Mouse (Mus musculus): ENCODE results near the gene Exd2.

Gene Exd2

DNA sequence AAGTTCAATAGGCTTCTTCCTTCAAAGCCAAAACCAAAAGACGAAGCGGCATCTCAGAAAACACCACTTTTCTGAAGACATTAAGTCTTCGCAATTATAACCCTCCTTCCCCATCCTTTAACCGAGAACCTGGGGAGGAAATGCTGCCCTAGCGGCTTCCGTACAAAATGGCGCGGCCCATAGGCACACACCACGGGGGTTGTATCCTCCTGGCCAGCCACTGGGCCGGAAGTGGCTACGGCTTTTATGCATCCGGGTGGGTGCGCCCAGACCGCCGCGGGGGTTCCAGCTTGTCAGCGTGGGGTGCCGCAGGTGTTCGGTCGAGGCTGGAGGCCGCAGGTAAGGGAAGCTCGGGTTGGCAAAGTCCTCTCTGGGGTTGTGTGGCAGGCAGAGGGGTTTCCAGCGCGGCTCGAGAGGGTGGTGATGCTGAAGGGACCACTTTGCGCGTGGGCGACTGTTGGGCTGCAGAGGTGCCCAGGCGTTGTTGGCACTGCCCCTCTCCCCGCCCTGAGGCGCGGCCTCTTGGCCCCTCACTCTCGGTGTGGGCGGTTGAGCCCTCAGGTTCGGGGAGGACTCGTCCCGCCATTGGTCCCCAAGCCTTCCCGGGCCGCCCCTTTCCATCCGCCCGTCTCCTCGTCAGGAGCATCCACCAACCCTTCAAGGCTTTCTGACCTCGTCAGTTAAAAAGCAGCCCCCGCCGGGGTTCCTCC is at the start of gene Exd2:
TSS of gene Exd2 (plus strand) at position 154 of the 710 bp plus-strand sequence.
- peak; percentile 92 for DNase-seq (ENCODE audit: low read depth, low spot score)

DNA sequence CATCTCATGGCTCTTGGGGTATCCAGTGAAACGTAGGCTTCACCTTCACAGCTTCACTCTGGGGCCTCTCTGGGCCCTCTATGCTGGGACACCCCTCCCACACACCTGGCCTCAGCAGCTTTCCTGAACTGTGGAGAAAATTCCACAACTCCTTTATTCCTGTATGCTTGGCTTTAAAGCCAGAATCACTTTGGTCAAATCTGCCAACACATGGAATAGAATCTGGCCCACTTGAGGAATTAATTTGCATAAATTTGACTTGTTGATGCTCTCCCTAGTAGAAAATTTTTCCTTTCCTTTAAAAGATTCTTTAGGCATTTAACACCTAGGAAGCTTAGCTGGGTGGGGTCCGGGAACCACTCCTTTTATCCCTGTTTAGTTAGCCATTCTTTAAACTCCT is 47.8 kb upstream of the Exd2 start:
- no peak for DNase-seq (ENCODE audit: low read depth, low spot score)

DNA sequence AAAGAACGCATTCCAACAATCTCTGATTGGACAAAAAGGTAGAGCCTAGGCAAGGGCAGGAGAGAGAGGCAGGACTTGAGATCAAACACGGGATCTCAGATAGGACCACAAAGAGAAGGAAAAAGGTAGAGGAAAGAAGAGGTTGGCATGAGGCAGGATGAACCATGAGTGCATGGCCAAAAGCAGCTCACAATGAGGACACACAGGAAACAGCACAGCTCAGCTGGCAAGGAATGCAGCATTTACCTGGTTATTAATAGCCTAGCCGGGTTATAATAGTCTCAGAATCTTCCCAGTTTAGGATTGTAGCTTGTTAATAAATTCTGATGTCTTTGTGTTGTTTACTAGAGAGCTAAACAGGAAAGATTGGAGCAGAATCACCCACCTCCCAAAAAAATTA is 35.2 kb upstream of the Exd2 start:
- no peak for DNase-seq (ENCODE audit: low read depth, low spot score)

DNA sequence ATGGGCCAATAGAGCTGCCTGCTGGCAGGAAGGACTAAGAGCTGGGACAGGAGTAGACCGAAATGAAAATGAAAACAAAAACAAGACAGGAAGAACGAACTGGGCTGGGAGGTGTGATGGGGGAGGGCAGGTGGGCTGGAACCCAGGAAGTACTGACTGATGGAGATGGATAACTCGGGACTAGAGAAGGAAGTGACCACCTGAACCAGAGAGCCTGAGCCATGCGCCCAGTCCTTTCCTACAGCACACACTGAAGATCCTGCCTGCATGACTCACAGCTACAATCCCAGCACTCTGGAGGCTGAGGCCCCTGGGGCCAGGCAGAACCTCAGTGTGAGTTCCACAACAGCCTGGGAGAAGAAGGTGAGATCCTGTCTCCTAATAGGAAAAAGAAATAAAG is 29.6 kb upstream of the Exd2 start:
- DNase-seq (ENCODE audit: low read depth, low spot score): no peak

- DNase-seq (ENCODE audit: low read depth, low spot score): no peak
Measured at GRCm38 (mm10) chr12:80434601-80434960, 28.3 kb upstream of the Exd2 start.

DNA sequence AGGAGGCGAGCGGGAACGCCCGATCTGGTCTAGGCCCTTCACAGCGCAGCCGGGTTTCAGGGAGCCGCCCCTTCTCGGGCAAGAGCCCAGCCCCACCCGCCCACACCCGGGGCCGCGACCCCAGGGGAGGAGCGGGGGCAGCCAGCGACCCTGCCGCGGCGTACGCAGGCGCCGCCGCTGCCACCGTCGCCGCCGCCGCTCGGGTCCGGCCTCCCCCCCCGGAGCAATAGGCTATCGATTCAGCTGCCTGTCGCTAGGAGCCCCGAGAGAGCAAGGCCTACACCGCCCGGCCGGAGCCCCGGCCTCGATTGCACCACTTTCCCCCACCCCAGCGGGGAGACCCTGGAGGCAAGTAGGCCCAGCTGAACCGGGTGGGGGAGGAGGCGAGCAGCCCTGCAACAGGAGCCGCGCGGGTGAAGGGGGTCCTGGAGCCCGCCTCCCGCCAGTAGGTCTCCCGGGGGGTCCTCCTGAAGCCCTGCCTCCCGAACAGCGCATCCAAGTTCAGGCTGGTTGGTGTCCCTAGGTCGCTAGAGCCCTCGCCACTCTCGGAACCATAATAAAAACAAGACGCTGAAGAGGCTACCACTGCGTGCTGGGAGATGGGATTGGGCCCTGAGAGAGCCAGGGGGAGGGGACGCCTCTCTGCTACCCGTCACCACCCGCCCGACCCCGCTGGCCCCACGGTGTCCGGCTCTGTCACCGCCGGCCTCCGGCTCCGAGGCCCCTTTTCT is 27.8 kb upstream of the Exd2 start:
- peak; percentile 86 for DNase-seq (ENCODE audit: low read depth, low spot score)

- peak; percentile 32 for DNase-seq (ENCODE audit: low read depth, low spot score)
Measured at GRCm38 (mm10) chr12:80435887-80436286, 27.0 kb upstream of the Exd2 start.

DNA sequence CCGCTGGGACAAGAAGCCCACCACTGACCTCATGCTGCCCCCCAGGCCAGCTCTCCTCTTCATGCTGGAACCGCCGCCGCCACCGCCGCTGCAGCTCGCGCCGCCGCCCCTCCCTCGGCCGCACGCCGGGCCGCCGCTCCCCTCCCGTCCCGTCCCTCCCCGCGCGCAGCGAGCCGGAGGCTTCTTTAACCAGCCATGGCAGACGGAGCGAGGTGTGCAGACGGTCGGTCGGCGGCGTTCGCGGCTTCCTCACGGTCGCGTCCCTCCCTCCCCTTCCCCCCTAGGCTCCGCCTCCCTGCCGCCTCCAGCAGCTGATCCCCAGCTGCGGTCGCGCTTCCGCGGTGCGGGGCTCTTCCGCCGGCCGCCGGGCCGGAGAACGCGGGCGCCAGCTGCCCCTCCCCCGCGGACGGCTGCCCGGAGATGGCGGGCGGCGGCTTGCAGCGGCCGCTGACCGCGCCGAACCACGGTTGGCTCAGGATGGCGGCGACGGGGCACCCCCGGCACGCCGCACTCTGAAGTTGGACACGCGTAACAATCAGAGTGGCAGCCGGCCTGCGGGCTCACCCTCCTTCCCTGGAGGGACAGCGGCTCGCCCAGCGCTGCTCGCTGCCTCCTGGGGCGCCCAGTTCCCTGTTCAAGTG is 26.4 kb upstream of the Exd2 start, which contains the start of gene Dcaf5:
TSS of gene Dcaf5 (minus strand) at position 266 of the 641 bp plus-strand sequence.
- DNase-seq (ENCODE audit: low read depth, low spot score): peak; percentile 91

DNA sequence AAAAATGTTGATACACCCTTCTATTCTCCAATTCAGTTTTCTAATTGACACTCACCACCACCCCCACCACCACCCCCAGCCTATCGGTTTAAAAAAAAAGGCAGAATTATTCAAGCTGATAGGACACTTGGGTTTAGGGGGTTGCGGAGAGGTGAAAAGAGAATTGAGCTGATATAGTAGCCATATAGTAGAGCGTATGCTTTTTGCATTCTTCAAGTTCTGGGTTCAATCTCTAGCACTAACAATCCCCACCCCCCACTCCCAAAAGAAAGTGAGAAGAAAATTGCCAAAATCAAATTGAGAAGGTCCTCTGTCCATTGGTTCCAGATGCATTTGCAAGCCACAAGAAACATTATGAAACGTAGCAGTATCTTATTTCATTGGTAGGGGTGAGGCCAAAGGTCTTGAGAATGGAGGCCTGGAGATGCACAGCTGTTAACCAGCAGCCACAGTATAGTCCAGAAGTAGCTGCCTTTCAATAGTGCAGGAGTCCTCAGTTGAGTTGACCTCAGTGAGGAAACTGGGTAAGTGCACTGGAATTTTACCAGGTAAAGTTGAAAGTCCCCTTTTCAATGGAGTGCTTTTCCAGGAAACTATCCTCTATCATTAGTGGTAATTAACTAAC is 25.7 kb upstream of the Exd2 start:
- no peak for DNase-seq (ENCODE audit: low read depth, low spot score)

GRCm38 (mm10) chr12:80440957-80441356 is 21.9 kb upstream of the Exd2 start:
- DNase-seq (ENCODE audit: low read depth, low spot score): no peak

DNA sequence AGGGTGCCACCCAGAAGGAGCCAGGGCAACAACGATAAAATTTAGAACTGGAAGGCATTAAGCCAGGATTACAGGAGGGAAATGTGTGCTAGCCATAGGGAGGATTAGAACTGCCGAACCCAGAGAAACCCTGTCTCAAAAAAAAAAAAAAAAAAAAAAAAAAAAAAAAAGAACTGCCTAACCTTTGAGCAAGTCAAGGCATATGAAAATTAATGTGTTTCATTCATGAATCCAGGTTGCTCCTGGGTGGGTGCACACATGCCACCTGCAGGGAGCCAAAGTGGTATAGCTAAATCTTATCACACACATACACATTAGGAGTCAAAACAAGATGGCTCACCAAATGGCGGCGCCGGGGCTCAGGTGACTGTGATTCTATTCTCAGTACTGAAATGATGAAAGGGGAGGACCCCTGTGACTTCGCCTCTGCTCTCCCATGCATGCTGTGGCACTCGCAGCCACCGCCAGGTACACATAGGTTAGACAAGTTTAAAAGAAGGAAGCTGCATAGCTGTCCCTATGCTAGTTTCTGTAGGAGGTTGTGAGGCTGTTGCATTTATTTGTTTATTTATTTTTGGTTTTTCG is 18.3 kb upstream of the Exd2 start:
- DNase-seq (ENCODE audit: low read depth, low spot score): peak; percentile 20

GRCm38 (mm10) chr12:80453506-80453905 is 9.4 kb upstream of the Exd2 start:
- DNase-seq (ENCODE audit: low read depth, low spot score): no peak

DNA sequence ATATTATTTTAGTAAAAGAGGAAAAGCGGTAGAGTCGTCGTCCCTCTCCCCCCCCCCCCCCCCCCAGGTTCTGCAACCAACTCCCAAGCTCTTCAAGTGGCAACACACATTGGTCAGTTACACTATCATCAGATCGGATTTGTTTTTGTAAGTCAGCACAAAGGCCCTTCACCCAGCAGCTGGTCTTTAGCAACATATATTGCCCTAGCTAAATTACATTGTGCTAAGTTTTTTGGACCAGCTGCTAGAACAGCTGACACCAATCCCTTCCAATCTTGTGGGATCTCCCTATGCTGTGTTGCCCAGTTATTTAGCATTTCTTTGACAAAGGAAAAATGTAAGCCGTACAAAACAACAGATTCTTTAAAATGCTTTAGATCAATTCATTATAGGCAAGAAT is 4.9 kb upstream of the Exd2 start:
- DNase-seq (ENCODE audit: low read depth, low spot score): no peak

DNA sequence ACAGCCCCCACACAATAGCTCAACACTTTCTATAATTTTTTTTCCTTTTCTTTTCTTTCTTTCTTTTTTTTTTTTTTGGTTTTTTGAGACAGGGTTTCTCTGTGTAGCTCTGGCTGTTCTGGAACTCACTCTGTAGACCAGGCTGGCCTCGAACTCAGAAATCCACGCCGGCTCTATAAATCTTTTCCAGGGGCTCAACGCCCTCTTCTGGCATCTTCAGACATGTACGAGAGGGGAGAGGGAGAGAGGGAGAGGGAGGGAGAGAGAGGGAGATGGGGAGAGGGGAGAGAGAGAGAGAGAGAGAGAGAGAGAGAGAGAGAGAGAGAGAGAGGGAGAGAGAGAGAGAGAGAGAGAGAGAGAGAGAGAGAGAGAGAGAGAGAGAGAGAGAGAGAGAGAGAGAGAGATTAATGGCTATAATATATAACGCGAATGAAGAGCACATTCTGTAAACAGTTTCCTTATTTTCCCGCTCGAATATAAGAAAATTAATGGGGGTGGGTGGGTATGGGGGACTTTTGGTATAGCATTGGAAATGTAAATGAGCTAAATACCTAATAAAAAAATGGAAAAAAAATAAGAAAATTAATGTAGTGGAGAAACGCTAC is 501 bp upstream of the Exd2 start:
- peak; percentile 54 for DNase-seq (ENCODE audit: low read depth, low spot score)

GRCm38 (mm10) chr12:80463666-80464269 is 873 bp downstream of the Exd2 start:
- DNase-seq (ENCODE audit: low read depth, low spot score): no peak

GRCm38 (mm10) chr12:80470206-80470605 is 7.3 kb downstream of the Exd2 start:
- no peak for DNase-seq (ENCODE audit: low read depth, low spot score)

- no peak for DNase-seq (ENCODE audit: low read depth, low spot score)
Measured at GRCm38 (mm10) chr12:80471926-80472325, 9.0 kb downstream of the Exd2 start.

DNA sequence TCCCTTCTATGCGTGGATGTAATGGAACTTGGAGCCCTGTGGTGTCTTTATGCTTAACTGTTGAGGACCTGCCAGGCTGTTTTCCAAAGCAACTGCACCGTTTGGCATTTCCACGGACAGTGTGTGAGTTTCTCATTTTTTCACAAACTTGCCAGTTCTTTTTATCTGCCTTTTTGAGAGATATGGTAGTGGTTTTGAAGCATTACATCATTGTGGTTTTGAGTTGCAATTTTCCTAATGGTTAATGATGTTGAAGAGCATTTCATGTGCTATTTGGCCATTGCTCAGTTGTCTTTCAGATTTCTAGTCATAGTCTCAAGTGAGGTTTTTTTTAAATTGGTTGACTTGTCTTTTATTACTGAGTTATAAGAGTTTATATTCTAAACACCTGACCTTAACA is 10.8 kb downstream of the Exd2 start:
- DNase-seq (ENCODE audit: low read depth, low spot score): no peak

- no peak for DNase-seq (ENCODE audit: low read depth, low spot score)
Measured at GRCm38 (mm10) chr12:80479986-80480385, 17.1 kb downstream of the Exd2 start.

GRCm38 (mm10) chr12:80483397-80483796 is 20.5 kb downstream of the Exd2 start:
- peak; percentile 74 for DNase-seq (ENCODE audit: low read depth, low spot score)

DNA sequence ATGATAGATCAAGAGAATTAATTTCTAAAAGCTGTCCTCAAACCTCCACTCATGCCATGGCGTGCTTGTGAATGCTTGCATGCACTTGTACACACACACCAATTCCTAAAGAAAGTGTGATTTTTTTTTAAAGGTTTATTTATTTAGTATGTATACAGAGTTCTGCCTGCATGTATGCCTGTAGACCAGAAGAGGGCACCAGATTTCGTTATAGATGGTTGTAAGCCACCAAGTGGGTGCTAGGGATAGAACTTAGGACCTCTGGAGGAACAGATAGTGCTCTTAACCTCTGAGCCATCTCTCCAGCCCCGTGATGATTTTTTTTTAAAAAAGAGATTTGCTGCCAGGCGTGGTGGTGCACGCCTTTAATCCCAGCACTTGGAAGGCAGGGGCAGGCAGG is 30.4 kb downstream of the Exd2 start:
- DNase-seq (ENCODE audit: low read depth, low spot score): peak; percentile 43
